Mouse (Mus musculus) natural killer cell, adult 2 months (primary cell): ENCODE results near the gene Urb1.

Experiments used
- DNase-seq, 2 experiments: peaks; one replicate each; pipeline ENCODE4 v3.0.0; 2022; ENCODE audit warnings: low spot score in 2 of 2

Urb1 gene

DNA sequence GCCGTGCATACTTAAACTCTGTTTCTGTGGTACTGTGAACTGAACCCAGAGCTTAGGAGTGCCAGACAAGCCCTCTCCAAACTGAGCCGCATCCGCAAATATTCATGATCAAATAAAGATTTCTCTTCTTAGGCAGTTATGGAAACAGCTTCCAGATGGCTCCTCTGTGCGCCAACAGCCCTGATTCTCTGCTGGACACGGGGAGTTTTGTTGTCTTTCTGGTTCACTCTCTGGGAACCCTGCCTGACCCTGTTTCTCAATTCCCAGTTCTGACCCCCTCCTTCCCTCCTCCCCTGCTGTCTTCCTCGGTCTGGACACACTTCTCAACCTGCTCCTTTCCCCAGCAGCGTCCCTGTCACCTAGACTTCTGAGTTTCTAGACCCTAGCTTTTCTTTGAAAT is 12.8 kb upstream of the Urb1 start:
- DNase-seq: no peak

DNA sequence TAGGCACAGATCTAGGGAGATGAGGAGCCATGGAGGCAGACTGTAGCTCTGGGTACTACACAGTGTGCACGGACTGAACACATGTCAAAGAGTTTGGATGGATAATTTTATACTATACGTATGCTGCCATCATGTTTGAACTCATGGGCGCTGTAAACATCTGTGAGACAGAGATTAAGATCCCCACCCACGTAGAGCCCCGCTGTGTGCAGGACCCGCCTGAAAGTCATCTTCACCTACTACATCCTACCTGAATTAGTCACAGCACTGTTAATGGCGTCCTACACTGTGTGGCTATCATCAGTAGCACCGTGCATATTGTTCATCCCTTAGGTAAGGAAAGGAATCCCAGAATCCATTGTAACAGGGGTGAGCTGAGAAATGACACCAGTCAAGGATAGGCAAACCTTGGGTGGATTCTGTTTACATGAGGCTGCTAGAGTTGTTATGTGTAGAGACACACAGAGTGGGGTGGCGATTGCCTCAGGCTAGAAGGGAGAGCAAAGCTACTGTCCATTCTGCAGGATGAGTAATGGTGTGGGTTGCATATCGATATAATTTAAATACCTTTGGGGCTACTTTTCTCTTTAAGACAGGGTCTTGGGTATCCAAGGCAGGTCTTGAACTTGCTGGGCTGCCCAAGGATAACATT is 12.2 kb upstream of the Urb1 start:
- no peak for DNase-seq

DNA sequence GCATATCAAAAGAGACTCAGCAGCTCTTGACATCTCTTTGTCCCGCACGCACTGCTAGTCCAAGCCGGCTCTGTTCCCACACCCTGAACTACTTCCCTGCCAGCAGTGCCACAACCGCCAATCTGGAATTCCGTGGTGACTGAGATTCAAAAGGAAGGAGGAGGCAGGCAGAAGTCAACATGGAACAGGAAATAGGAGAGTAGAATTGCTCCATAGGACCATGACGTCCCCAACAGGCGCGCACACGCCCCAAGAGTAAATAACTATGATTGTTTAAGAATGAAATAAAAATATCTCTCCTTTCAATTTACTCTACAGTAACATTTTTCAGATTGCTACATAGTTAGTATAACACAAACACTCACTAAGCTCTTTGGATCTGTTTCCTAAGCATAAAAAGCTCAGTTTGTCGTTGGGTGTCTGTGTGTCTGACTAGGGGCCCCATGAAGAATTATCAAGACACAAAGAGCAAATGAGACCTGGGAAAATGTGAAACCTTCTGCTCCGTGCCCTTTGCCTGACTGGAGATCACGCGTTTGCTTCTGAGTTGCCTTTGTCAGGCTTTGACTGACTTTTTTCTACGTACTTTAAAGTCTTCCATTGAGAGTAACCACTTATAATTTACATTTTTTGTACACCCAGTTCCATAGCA is 11.0 kb upstream of the Urb1 start:
- DNase-seq: no peak

DNA sequence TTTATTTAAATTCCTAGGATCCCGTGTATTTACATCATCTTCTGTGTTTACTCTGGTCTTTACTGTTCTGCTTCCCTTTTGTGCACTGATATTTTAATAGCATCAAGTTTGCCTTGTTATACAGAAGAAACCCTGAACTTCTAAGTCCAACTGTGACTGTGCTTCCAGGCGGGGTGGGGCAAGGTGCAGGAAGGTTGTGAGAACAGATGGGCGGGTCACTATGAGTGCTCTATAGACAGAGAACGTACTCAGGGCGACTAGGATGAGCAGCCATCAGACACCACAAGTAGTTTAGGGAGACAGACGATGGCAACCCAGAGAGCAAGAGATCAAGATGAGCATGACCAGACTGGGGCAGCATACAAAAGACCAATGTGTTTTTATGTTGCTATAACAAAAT is 10.1 kb upstream of the Urb1 start:
- DNase-seq: no peak

DNA sequence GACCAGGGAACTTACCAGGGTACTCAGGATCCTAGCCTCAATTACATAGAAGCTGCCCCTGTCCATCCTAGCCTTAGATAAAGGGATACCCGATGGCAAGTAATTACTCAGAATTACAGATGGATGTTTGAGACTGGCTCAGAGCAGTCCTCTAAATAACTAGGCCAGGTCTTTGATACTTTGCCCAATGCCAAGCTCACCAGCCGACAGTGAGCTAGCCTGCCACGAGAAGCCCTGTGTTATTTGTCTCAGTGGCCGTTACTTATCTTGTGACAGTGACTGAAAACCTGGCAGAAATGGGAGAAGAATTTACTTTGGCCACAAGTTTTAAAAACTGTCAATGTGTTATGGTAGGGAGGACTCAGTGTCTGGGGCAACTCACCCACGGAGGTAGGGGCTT is 1.9 kb upstream of the Urb1 start:
- no peak for DNase-seq

DNA sequence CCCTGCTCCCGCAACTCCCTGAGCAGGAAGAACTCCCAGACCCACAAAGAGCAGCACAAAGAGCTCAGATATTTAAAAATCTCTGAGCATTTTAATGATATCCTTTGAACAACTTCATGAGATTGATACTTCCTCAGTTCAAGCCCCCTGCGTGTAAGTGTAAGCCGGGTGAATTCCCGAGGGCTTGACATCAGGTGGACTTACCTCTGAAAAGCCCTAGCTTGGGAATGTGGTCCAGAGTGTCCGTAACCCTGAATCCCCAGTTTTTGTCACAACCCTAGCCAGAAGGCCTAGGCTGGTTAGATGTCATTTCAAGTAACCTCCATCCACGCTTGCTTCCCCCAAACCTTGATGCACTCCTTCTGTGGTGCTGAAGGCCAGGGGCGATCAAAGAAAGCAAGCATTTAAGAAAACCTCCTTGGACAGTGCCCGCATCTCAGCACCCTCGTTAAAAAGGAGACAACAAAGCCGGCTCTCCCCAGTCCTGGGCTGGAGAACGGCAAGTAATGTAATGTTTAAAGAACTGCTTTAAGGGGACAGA is 573 bp upstream of the Urb1 start:
- no peak for DNase-seq

DNA sequence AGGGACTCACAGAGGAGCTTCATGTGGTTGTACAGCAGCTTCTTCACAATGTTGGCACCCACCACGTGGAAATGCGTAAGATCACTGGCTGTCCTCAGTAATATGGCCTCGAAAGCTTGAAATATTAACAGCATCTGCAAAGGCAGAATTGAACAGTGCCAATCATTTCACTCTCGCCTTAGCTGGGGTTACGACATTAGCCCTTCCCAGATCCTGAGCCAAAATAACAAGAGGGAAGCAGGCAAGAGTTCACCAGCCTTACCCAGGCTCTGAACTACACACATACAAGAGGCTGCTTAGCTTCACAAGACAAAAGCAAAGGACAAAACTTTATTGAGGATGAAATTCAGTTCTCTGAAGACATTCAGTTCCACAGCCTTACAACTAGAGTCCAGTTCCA is 5.7 kb downstream of the Urb1 start:
- DNase-seq: no peak

DNA sequence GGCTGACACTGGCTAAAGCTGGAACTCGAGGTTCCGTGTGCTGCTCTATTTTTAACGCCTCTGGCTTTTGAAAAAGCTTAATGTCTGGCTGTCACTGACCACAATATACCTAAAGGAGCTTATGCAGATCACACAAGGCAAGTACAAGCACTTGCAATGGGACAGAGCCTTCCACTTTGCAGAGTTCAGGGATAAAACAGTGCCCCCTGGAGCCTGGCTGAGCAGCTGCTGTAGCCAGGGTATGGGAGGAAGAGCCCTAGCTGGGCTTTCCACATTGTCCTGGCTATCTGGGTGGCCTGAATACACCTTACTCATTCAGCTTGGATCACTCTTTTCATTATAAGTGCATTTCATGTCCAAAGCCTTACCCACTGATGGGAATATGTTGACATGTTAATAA is 8.3 kb downstream of the Urb1 start:
- DNase-seq: no peak

DNA sequence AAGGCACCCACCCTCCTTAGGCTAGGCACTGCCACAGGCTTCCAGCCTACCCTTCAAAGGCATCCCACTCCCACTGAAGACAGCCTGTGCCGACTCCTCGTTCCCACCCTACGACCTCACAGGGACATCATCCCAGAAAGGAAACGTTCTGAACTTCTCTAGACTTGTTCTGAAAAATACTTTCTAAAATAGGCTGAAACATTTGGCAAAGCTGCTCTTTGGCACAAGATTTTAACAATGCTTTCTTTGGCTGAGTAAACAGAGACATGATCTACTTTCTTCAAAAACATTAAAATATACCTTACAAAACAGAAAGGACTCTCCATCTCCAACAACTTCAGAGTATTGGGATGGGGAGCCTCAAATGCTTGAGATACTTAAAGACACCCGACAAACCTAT is 9.0 kb downstream of the Urb1 start:
- DNase-seq: no peak

DNA sequence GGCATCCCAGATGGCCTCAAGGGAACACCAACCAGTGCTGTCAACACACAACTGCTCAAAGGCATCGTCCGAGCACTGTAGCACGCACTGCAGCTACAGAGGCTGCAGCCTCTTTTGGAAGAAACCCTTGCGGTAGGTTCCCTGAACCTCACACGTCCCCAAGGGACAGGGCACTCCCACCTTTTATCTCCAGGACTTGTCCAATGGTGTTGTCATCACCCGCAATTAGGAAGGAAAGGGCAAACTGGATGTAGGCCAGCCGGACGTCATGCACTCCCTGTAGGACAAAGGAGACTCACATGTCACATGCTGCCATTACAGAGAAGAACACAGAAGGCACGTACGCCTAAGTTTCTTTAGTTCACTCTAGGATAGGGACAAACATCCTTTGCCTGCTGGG is 10.4 kb downstream of the Urb1 start:
- DNase-seq: no peak

DNA sequence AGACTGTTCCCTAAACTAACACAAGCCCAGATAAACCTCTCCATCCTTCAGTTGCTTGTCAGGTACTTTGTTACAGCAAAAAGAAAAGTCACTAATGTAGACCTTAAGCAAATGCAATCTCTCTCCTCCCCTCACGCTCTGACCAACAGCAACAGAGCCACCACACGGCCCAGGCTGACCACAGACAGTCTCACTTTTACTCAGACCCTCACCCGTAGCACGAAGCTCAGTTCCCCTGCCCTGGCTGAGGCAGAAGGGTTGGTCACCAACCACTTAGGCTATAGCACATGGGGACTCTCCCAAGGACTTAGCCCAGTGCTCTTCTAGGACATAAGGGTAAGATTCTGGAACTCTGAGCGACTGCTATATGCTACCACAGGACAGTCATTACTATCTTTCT is 11.4 kb downstream of the Urb1 start:
- DNase-seq: no peak

DNA sequence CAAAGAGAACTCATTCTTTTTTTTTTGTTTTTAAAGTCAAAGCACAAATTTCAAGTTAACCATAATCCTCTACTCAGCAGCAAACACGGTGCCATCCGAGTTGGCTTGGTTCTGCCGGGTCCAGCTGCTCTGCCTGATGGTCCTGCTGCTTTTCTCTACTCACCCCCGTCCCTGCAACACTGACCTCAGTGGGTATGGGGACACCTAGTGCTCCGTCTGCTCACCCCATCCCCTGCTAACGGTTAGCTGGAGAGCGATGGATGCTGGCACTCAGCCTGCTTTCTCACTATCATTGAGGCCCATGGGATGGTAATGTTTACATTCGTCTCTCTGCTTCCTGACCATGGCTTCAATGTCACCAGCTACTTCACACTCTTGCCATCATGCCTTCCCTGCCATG is 11.8 kb downstream of the Urb1 start:
- DNase-seq: no peak

DNA sequence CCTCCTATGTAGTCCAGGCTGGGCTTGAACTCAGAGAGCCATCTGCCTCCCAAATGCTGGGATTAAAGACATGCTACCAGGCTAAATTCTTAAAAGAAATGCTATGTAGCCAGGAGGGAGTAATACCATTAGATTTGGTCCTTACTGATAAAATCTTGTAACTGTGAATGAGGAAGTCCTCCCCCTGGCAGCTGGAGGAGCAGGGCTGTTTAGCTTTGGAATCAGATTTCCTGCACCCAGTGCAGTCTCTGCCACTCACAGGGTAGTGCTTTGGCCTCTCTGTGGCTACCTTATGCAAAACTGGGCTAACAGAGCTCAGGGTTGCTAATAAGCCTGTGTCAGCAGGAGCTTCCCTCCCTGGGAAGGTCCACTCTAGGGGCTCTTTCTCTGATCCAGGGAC is 15.5 kb downstream of the Urb1 start:
- DNase-seq: no peak

DNA sequence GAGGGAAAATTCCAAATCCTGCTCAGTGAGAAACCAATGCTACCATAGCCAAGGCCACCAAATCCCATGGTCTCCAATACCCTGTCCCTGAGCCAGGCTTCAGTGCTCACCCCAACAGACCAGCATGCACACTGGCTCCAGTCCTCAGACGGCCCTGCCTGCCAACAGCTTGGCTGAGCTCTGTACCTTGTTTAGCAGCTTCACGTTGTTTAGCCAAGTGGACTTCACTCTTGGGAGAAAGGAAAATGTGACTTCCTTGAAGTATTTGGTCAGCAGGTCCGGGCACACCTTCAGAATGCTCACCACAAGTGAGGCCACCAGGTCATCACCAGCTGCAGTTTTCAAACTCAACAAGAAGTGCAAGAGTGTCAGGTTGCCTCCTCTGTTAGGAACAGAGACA is 17.7 kb downstream of the Urb1 start:
- DNase-seq: no peak

DNA sequence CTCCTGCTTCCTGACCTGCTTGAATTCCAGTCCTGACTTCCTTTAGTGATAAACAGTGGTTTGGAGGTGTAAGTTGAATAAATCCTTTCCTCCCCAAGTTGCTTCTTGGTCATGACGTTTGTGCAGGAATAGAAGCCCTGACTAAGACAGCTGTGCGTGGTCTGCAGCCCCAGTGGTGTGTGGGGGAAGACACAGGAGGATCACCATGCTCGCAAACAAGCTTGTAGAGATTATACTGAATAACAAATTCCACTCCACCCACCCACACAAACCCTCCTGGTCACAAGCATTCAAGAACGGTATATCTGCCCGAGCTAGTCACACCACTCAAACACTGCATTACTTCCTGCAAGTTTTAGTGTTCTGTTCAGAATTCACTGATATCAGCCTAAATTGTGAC is 18.1 kb downstream of the Urb1 start:
- no peak for DNase-seq

DNA sequence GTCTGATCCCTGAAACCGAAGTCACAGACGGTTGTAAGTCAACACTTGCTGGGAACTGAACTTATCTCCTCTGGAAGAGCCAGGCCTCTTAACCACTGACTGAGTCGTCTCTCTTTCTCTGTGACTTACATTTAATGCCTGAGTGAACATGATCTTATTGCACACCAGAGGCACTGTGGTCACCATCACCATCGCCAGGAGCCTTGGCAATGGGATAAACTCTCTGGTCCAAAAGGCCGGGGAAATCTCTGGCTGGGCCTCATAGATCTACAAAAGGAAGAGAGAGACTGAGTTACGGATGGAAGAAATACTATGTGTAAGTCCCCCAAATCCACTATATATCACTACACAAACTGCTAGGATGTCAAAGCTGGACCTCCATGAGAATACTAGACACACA is 19.3 kb downstream of the Urb1 start:
- DNase-seq: no peak

DNA sequence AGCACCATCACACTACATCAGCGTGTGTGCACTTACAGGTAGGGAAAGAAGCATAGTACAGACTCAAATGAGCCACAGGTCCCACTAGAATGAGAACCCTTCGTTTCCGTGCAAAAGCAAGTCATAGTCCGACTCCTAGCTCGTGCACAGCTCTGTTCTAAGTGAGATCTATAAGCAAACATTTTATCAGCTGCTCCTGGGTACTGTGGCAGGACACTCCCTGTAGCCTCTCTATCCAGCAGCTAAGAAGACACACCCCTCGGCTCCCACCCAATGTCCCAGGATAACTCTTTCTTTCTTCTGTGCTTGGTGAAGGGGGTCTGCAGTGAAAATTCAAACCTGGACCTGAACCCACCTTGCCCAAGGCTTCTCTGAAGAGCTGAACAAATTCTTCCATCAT is 21.6 kb downstream of the Urb1 start:
- no peak for DNase-seq

DNA sequence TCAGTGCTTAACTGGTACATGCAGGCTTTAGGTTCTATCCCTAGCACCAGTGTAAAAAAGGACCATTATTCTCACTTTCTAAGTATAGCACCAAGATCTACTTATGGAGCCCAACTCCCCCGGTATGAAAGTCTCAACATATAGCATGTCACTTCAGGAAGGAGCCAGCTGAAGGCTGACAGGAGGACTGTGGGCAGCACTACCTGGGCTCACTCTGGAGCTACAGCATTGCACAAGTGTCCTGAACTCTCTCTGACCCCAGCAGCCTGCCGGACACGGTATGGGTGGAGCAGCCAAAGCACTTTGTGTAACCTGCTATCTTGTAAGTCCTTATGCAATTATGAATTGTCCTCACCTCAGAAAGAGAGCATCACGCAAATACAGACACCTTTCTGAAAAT is 25.0 kb downstream of the Urb1 start:
- DNase-seq: no peak

DNA sequence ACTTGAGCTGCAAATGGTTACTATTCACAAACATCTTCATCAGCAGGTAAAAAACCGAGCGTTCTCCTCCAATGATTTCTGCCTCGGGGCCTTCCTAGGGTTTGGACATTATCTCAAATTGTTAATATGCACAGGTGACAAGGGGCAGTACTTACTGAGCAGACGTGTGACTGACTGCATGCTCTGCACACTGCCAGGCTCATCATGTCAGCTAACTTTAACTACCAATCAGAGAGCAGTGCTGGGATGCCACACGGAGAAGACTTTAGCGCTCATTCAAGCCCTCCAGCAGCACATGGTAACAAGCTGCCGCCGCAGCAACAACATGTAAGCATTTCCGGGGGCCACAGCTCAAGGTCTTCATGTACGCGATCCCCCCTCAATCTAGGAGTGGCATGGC is 26.9 kb downstream of the Urb1 start:
- no peak for DNase-seq

DNA sequence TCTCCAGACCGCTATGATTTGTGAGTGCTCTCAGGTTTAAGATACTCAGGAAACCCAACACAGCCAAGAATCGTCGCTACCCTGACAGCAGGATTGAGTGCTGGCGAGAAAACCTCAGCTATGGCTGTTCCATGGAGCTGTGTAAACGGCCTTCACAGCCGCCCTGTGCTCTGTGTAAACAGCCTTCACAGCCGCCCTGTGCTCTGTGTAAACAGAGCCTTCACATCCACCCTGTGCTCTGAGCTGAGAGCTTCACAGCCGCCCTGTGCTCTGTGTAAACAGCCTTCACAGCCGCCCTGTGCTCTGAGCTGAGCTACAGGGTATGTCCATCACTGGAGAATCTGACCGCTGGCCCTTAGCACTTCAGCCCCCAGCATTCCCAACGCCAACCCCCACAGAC is 30.4 kb downstream of the Urb1 start:
- DNase-seq: no peak

DNA sequence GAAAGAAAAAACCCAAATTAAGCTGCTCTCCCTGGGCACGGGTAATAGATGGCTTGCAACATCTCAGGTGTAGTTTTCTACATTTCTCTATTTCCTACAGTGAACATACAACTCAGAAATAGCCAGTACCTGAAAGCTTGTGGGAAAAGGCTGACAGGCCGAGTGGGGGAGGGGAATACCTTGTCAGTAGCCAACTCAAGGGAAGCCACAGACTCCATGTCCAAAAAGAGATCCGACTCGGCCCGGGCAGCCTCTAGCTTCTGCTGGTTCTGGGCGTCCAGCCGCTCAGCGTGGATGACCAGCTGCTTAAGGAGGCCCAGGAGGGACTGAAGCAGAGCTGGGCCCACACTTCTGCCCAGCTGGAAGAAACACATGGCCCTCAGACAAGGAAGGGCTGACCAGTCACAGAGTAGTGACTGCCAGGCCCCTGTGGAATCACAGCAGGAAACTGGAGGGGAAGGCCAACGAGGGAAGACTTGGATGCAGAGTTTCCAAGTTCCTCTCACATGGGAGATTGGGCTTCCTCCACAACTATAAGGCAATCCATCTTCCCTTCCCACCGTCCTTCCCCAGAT is 34.2 kb downstream of the Urb1 start:
- no peak for DNase-seq

DNA sequence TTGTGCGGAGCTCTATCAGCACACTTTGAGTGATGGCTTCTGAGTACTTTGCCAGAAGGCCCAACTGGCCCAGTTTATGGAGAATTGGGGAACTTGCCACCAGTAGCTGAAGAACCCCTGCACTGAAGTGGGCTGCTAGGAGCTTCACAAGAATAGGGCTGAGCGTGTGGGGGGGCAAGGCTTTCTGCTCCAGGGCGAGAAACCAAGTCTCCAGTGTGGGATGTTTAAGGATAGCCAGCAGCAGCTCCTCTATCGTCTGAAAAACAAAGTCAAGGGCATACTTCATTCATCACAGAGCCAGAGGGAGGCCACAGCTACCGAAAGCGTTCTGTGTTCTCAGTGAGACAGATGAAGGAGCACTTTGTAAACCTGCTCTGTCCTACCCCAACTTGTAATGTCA is 35.6 kb downstream of the Urb1 start:
- DNase-seq: no peak

DNA sequence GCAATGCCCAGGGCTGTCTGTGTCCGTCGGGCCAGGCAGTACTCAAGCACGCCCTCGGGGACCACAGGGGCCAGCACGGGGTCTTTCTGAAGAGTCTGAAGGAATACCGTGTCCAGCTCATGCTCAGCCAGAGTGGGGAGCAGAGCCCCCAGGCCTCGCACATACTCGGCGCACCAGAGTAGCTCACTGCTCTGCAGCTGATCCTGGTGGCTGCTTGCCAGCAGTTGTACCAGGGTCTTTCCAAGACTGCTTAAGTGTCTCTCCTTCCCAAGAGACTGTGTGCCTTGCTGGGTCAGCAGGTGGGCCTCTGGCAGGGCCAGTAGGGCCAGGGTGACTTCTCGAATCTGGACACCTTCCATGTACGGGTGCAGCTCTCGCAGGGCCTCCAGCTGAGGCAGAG is 36.0 kb downstream of the Urb1 start:
- DNase-seq: no peak
